In genomic region chr6:122873871-122874719, GRCm38 (mm10) we compare ENCODE assay signal across 8 mouse cellular contexts. TPM values are rescaled to one million over a fixed set of nuclear protein-coding genes. Genes with fewer than 3 reads are reported as not detected.
A peak's percentile ranks its signal among the peaks of the same experiment; 100 is the strongest.
DNase-seq lines count a peak whose midpoint lies in the region; ATAC-seq lines count a peak whose summit lies in the region.

TSS of gene Necap1 (plus strand) at chr6:122874474.

- peak within 1 kb of the TSS; percentile 60 for H3K27ac ChIP-seq in brown adipose tissue, adult 24 weeks (replicated peaks; ENCODE audit: low read depth, low read length)
- peak within 1 kb of the TSS; percentile 91 for H3K27ac ChIP-seq in heart, embryonic 13.5 days (replicated peaks)
- H3K27ac ChIP-seq in liver, embryonic 12.5 days: peak within 1 kb of the TSS; percentile 83
- H3K27ac ChIP-seq in stomach, embryonic 15.5 days: peak within 1 kb of the TSS; percentile 88

- H3K36me3 ChIP-seq in heart, embryonic 13.5 days: peaks cover 27% of the 10 kb centered on the region
- H3K36me3 ChIP-seq in liver, embryonic 12.5 days: peaks cover 34% of the 10 kb centered on the region
- no peaks in the 10 kb centered on the region for H3K36me3 ChIP-seq in stomach, embryonic 15.5 days

- peak within 1 kb of the TSS; percentile 83 for H3K4me3 ChIP-seq in brown adipose tissue, adult 24 weeks (ENCODE audit: insufficient read depth, low read depth, low read length)
- peak within 1 kb of the TSS; percentile 95 for H3K4me3 ChIP-seq in heart, embryonic 13.5 days
- peak within 1 kb of the TSS; percentile 94 for H3K4me3 ChIP-seq in liver, embryonic 12.5 days
- peak within 1 kb of the TSS; percentile 95 for H3K4me3 ChIP-seq in stomach, embryonic 15.5 days (replicated peaks)

- WGBS in heart, embryonic 13.5 days: 6% methylated on average over 43 of the region's 43 CpGs
- WGBS in liver, embryonic 12.5 days (ENCODE audit: insufficient replicate concordance): 6% methylated on average over 43 of the region's 43 CpGs
- 6% methylated on average over 43 of the region's 43 CpGs for WGBS in stomach, embryonic 15.5 days

- DNase-seq in CD4-positive, CD25-positive, alpha-beta regulatory T cell, adult 2 months (ENCODE audit: low read depth, low spot score): peak; percentile 98
- peak; percentile 23 for DNase-seq in fat pad, adult 2 months (ENCODE audit: extremely low read depth, low read depth, low spot score)
- peak; percentile 99 for DNase-seq in kidney, postnatal 10 days
- DNase-seq in natural killer cell, adult 2 months (ENCODE audit: low spot score in 2 of 2): peak; percentile 95 to 97

- ATAC-seq in heart, embryonic 13.5 days (ENCODE audit: extremely low read depth, insufficient number of reproducible peaks, low FRiP score, low TSS enrichment): peak; percentile 96
- ATAC-seq in liver, embryonic 12.5 days: peak; percentile 98
- peak; percentile 96 for ATAC-seq in stomach, embryonic 15.5 days (ENCODE audit: insufficient read depth, low FRiP score, low read depth)

- H3K27me3 ChIP-seq in heart, embryonic 13.5 days (replicated peaks): 0 out of 2 replicates have a peak, but pooled peaks cover 4% of the 10 kb centered on the region
- H3K27me3 ChIP-seq in liver, embryonic 12.5 days (replicated peaks): 0 out of 2 replicates have a peak, but pooled peaks cover 8% of the 10 kb centered on the region
- no peaks in the 10 kb centered on the region for H3K27me3 ChIP-seq in stomach, embryonic 15.5 days (replicated peaks)

- H3K4me1 ChIP-seq in brown adipose tissue, adult 24 weeks (ENCODE audit: control insufficient read depth, insufficient read depth, insufficient read length, low read length): peaks cover 4% of the 10 kb centered on the region
- peaks cover 13% of the 10 kb centered on the region for H3K4me1 ChIP-seq in heart, embryonic 13.5 days
- H3K4me1 ChIP-seq in liver, embryonic 12.5 days: peaks cover 37% of the 10 kb centered on the region
- peaks cover 5% of the 10 kb centered on the region; the same call in 1 of the 2 replicates for H3K4me1 ChIP-seq in stomach, embryonic 15.5 days

- H3K9ac ChIP-seq in heart, embryonic 13.5 days: peak within 1 kb of the TSS; percentile 97
- peak within 1 kb of the TSS; percentile 87 for H3K9ac ChIP-seq in liver, embryonic 12.5 days
- H3K9ac ChIP-seq in stomach, embryonic 15.5 days: peak within 1 kb of the TSS; percentile 71

- no peaks in the 10 kb centered on the region for H3K9me3 ChIP-seq in heart, embryonic 13.5 days
- H3K9me3 ChIP-seq in liver, embryonic 12.5 days (replicated peaks): no peaks in the 10 kb centered on the region
- H3K9me3 ChIP-seq in stomach, embryonic 15.5 days: no peaks in the 10 kb centered on the region

- H3K4me2 ChIP-seq in heart, embryonic 13.5 days: peak within 1 kb of the TSS; percentile 76
- peak within 1 kb of the TSS; percentile 75 for H3K4me2 ChIP-seq in liver, embryonic 12.5 days
- peak within 1 kb of the TSS; percentile 54 for H3K4me2 ChIP-seq in stomach, embryonic 15.5 days

RNA-seq across cellular contexts. Expression of gene Necap1, which starts in this region (rescaled TPM):
- 16.3 and 20.4 TPM in 2 replicates for polyA plus RNA-seq in brown adipose tissue, adult 24 weeks (2012; ENCODE audit: insufficient read depth, insufficient read length, missing spikeins)
- polyA plus RNA-seq in heart, embryonic 13.5 days (2015; fragmentation: Nextera tagmentation; extraction: Ambion mirVana): 49.9 and 51.3 TPM in 2 replicates
- polyA plus RNA-seq in liver, embryonic 12.5 days (2016; fragmentation: Nextera tagmentation; extraction: Ambion mirVana): 28.3 and 32.9 TPM in 2 replicates
- polyA plus RNA-seq in stomach, embryonic 15.5 days (2015; fragmentation: Nextera tagmentation; extraction: Ambion mirVana): 54.0 and 59.4 TPM in 2 replicates

Comparison
In these comparisons a context has a peak if more than half of its experiments do, and no peak if none do; other contexts are left out.
1. Peak in every context shown above with its lines: DNase-seq, ATAC-seq, H3K4me3 ChIP-seq and H3K27ac ChIP-seq.
2. DNase-seq: peak in every context shown above with its lines; median percentile 99 in kidney, postnatal 10 days; 98 in CD4-positive, CD25-positive, alpha-beta regulatory T cell, adult 2 months; 96 in natural killer cell, adult 2 months; 23 in fat pad, adult 2 months.